Mouse (Mus musculus): ENCODE data around the gene Nav2. TPM values are rescaled to one million over a fixed set of nuclear protein-coding genes. Genes with fewer than 3 reads are reported as not detected.

Gene Nav2
- total and polyA plus RNA-seq, 3 experiments, result under 0.01 TPM; not detected in 2

- dilution Hi-C loops (cut with MboI; ENCODE audit: extremely low pct_ligation_motif_present, extremely low pct_unique_long_range_greater_than_20kb, low sequenced_read_pairs) (no loop called here), in situ Hi-C loops (cut with MboI; ENCODE audit: low pct_ligation_motif_present, low pct_unique_long_range_greater_than_20kb, low sequenced_read_pairs) (loop anchor here (10.0 kb wide), 1 partner anchor 153 kb away; no protein-coding TSS in a partner anchor)
- no peak for DNase-seq (ENCODE audit: extremely low read depth)
Observed at GRCm38 (mm10) chr7:49277685-49278084, 369.2 kb downstream of the Nav2 start.

DNA sequence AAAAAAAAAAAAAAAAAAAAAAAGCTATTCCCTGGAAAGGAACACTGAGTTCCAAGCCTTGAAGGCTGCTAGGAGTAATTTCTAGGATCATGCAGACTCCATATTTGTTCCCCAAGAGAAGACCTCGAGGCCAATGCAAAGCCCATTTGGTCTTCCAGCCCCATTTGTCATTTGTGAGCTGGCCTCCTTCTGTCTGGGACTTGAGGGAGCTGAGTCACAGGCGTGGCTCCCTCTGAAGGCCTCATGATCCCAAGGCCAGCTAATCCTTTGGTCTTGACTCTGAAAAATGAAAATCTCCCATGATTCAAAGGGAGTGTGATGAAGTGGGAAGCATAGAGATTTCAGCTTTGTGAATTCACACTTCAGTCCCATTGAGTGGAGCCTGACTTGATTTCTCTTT lies 370.0 kb downstream of the Nav2 start:
- Histone ChIP-seq H3K79me2 (replicated peaks; ENCODE audit: control insufficient read depth, extremely low read depth, insufficient read depth, poor library complexity, severe bottlenecking) (no peaks in the 10 kb centered on the region), H3K27ac (ENCODE audit: insufficient read depth, low read depth) (no peak overlapping the region), H3K4me1 (ENCODE audit: control insufficient read depth in 1 of 2, insufficient read depth in 2 of 2) (no peaks in the 10 kb centered on the region), H3K4me2 (ENCODE audit: insufficient read depth, low read depth, poor library complexity, severe bottlenecking) (no peak overlapping the region), H3K27me3 (replicated peaks) (peaks cover 51% of the 10 kb centered on the region), H3K4me3 (replicated peaks in 1 of 3; ENCODE audit: low read depth in 2 of 3, low read length in 2 of 3, poor library complexity in 1 of 3) (no peak overlapping the region), H3K36me3 (replicated peaks in 1 of 2; ENCODE audit: control insufficient read depth in 1 of 2, insufficient read depth in 1 of 2, low read length in 1 of 2) (no peaks in the 10 kb centered on the region), H3K9me3 (replicated peaks; ENCODE audit: low read length) (no peaks in the 10 kb centered on the region), H3K9ac (ENCODE audit: insufficient read depth, low read depth) (no peak overlapping the region)
- in situ Hi-C loops (cut with MboI; ENCODE audit: low pct_ligation_motif_present, low pct_unique_long_range_greater_than_20kb, low sequenced_read_pairs) (loop anchor here (10.0 kb wide), 1 partner anchor 154 kb away; no protein-coding TSS in a partner anchor), dilution Hi-C loops (cut with MboI; ENCODE audit: extremely low pct_ligation_motif_present, extremely low pct_unique_long_range_greater_than_20kb, low sequenced_read_pairs) (no loop called here)
- TF ChIP-seq JUND (conservative IDR thresholded peaks at IDR 0.05; ENCODE audit: low read depth, low read length), result no peak
- no peak for TF ChIP-seq PAX5 (IDR thresholded peaks at IDR 0.05; ENCODE audit: low read length)
- TF ChIP-seq CTCF (conservative IDR thresholded peaks at IDR 0.05 in 1 of 2, IDR thresholded peaks at IDR 0.05 in 1 of 2; ENCODE audit: low read depth in 2 of 2, low read length in 2 of 2), result no peak
- TF ChIP-seq RAD21 (IDR thresholded peaks at IDR 0.05; ENCODE audit: low read depth, low read length), result no peak
- no peak for TF ChIP-seq KAT2A (IDR thresholded peaks at IDR 0.05; ENCODE audit: insufficient replicate concordance, low read length)
- TF ChIP-seq NRF1 (IDR thresholded peaks at IDR 0.05; ENCODE audit: low read depth, low read length), result no peak
- TF ChIP-seq EP300 (IDR thresholded peaks at IDR 0.05; ENCODE audit: low read length), result no peak
- TF ChIP-seq ZC3H11A (IDR thresholded peaks at IDR 0.05; ENCODE audit: low read depth, low read length), result no peak
- no peak for TF ChIP-seq MYC (IDR thresholded peaks at IDR 0.05; ENCODE audit: low read depth, low read length)
- no peak for TF ChIP-seq RCOR1 (conservative IDR thresholded peaks at IDR 0.05; ENCODE audit: low read depth, low read length)
- TF ChIP-seq ZMIZ1 (IDR thresholded peaks at IDR 0.05; ENCODE audit: low read depth, low read length), result no peak
- no peak for TF ChIP-seq SIN3A (IDR thresholded peaks at IDR 0.05; ENCODE audit: low read length)
- no peak for DNase-seq (ENCODE audit: extremely low read depth)

More at GRCm38 (mm10) chr7:49277685-49278084, 369.2 kb downstream of the Nav2 start:
- no peaks in the 10 kb centered on the region for H3K79me2 ChIP-seq (replicated peaks; ENCODE audit: control insufficient read depth, extremely low read depth, insufficient read depth, poor library complexity, severe bottlenecking)
- H3K9ac ChIP-seq (ENCODE audit: insufficient read depth, low read depth), result no peak overlapping the region
- H3K4me3 ChIP-seq (replicated peaks in 1 of 3; ENCODE audit: low read depth in 2 of 3, low read length in 2 of 3, poor library complexity in 1 of 3), result no peak overlapping the region
- H3K27ac ChIP-seq (ENCODE audit: insufficient read depth, low read depth), result no peak overlapping the region
- no peaks in the 10 kb centered on the region for H3K4me1 ChIP-seq (ENCODE audit: control insufficient read depth in 1 of 2, insufficient read depth in 2 of 2)
- H3K9me3 ChIP-seq (replicated peaks; ENCODE audit: low read length), result no peaks in the 10 kb centered on the region
- H3K36me3 ChIP-seq (replicated peaks in 1 of 2; ENCODE audit: control insufficient read depth in 1 of 2, insufficient read depth in 1 of 2, low read length in 1 of 2), result no peaks in the 10 kb centered on the region
- no peak overlapping the region for H3K4me2 ChIP-seq (ENCODE audit: insufficient read depth, low read depth, poor library complexity, severe bottlenecking)
- TF ChIP-seq MAX (IDR thresholded peaks at IDR 0.05; ENCODE audit: low read length) (no peak), ETS1 (conservative IDR thresholded peaks at IDR 0.05; ENCODE audit: low read depth, low read length) (no peak), IRF4 (IDR thresholded peaks at IDR 0.05; ENCODE audit: low read depth, low read length) (no peak), ZMIZ1 (IDR thresholded peaks at IDR 0.05; ENCODE audit: low read depth, low read length) (no peak)
- H3K27me3 ChIP-seq (replicated peaks), result peaks cover 56% of the 10 kb centered on the region
